Mouse (Mus musculus) bone marrow, adult 2 months (tissue): ENCODE measurements around the gene Calm2.

Experiments
- CTCF ChIP-seq: fragments of 200-500 bp; IDR thresholded peaks from 2 replicates; pipeline ENCODE4 v1.5.1; 2011; ENCODE audit warnings: low read length, control low read depth; ENCODE audit not compliant: control insufficient read depth, insufficient read depth
- POLR2A ChIP-seq: fragments of 200-500 bp; IDR thresholded peaks from 2 replicates; pipeline ENCODE4 v1.6.1; 2011; ENCODE audit warnings: low read depth, mild to moderate bottlenecking, control low read depth, low read length, borderline replicate concordance; ENCODE audit not compliant: control insufficient read depth

GRCm38 (mm10) chr17:87472879-87473278 is 26.1 kb upstream of the Calm2 start:
- TF ChIP-seq CTCF (no peak), POLR2A (no peak)
